Mouse (Mus musculus): ENCODE measurements around the gene Ttc37.

Gene Ttc37

GRCm38 (mm10) chr13:76098493-76099303 is at the start of gene Ttc37, which contains the start of gene Arsk:
Ttc37 (plus strand) TSS chr13:76098734.
Arsk (minus strand) TSS chr13:76098660.
- peak; percentile 94 to 95 for DNase-seq (ENCODE audit: low spot score in 2 of 2)

DNA sequence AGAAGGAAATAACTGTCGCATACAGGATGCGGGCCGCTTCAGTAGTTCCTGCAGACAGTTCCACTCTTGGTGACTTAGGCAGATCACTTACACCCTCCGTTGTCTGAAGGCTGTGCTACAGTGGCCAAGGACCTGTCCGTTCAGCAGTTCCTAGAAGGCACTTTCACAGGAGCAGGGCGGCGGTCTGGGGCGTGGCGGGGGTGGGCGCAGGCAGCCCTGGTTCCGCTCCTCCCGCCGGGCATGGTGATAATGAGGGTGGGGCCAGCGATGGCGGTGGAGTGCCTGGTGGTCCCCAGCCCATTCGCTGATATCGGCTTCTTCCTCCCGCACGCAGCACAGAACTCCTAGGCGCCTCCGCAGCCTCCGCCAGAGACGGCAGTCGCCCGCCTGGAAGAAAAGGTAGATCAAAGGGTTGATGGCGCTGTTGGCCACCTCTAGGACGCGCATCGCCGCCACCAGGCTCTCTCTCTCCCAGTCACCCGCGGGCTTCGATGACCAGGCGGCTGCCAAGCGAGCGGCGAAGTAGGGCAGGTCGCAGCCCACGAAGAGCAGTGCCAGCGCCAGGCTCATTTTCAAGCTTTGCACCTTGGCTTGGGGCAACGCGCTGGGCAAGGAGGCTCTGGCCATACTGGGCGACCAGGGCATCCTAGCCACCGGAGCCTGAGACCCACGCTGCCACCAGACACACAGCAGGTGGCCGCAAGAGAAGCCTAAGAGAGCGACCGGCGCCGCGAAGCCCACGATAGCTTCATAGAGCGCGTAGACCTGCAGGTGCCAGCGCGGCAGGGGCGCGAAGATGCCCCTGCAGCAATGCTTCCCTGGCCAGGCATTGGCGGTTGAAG is 42.9 kb upstream of the Ttc37 start:
- peak; percentile 3 to 27 for DNase-seq (ENCODE audit: low spot score in 2 of 2)

GRCm38 (mm10) chr13:76056261-76056724 is 42.2 kb upstream of the Ttc37 start:
- peak; percentile 37 to 43 for DNase-seq (ENCODE audit: low spot score in 2 of 2)

DNA sequence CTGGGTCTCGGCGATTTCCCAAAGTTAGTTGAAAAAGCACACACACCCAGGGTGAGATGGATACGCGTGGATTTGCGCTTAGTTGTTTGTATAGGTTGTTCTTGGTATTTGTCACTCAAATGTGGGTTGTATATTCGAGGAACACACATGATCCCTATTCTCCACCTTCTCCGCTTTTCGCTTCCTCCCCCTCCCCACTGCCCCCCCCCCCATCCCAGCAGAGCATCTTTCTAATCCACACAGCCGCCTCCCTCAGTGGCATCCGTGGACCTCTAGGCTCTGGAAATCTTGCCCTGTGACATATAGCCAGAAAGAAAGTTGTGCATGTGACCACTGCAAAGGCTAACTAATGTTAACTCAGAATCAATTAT is 41.7 kb upstream of the Ttc37 start, which contains the start of gene Gpr150:
Gpr150 (minus strand) TSS at position 101 of the 371 bp plus-strand sequence.
- DNase-seq (ENCODE audit: low spot score in 2 of 2) = no peak

GRCm38 (mm10) chr13:76057267-76058069 is 41.1 kb upstream of the Ttc37 start:
- DNase-seq (ENCODE audit: low spot score in 2 of 2) = no peak

GRCm38 (mm10) chr13:76059591-76059990 is 38.9 kb upstream of the Ttc37 start:
- no peak for DNase-seq (ENCODE audit: low spot score in 2 of 2)

- DNase-seq (ENCODE audit: low spot score in 2 of 2) = no peak
Measured at GRCm38 (mm10) chr13:76062126-76062525, 36.4 kb upstream of the Ttc37 start.

DNA sequence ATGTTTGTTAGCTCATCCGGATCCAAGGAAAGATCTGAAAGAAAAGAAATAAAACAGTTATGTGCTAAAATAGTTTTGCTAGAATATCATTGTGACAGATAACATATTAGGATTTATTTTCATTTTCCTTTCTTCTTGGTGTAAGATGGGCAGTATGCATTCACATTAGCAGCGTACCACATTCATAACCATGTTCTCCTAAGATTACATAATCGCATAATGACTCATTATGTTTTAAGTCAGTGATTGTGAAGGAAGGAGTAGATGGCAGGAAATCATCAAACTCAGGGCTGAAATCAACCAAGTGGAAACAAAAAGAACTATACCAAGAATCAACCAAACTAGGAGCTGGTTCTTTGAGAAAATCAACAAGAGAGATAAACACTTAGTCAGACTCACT is 36.0 kb upstream of the Ttc37 start:
- no peak for DNase-seq (ENCODE audit: low spot score in 2 of 2)

DNA sequence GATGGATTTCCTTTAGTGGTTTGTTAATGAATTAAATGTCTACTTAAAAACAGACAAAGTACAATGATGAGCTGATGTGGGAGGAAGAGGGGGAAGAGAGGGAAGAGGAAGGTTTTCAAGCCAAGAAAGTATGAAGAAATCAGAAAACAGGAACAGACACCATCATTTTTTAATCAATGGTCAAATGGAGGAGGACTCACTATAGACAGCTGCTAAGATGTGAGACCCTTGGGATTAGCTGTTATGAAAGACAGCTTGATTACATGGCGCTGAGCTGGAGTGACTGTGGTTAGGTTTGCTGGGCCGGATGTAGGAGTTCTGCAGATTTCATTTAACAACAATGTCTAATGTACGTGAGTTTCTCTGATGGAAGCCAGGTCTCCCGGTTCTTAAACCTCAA is 35.0 kb upstream of the Ttc37 start:
- DNase-seq (ENCODE audit: low spot score in 2 of 2) = no peak

GRCm38 (mm10) chr13:76064363-76064945 is 34.1 kb upstream of the Ttc37 start:
- no peak for DNase-seq (ENCODE audit: low spot score in 2 of 2)

- DNase-seq (ENCODE audit: low spot score in 2 of 2) = no peak
Measured at GRCm38 (mm10) chr13:76074323-76074722, 24.2 kb upstream of the Ttc37 start.

DNA sequence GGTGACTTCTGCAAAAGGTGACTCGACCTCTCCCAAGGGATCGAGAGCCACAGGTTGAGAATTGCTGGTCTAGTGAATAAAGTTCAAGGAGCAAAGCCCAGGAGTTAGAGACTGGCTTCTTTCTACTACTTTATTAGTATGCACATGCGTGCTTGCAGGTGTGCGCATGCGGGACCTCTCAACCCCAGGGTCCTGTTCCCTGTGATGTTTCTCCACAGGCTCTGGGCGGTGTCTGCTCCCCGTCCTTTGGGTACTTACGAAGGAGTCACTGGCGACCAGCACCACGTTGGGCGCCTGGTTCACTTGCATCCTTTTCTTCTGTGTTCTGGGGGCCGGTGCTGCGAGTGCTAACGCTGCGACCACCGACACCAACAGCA is 430 bp upstream of the Ttc37 start:
- no peak for DNase-seq (ENCODE audit: low spot score in 2 of 2)

GRCm38 (mm10) chr13:76101989-76102388 is 3.5 kb downstream of the Ttc37 start:
- no peak for DNase-seq (ENCODE audit: low spot score in 2 of 2)

GRCm38 (mm10) chr13:76109069-76109824 is 10.7 kb downstream of the Ttc37 start:
- DNase-seq (ENCODE audit: low spot score in 2 of 2) = no peak

GRCm38 (mm10) chr13:76128799-76129198 is 30.3 kb downstream of the Ttc37 start:
- no peak for DNase-seq (ENCODE audit: low spot score in 2 of 2)

- no peak for DNase-seq (ENCODE audit: low spot score in 2 of 2)
Measured at GRCm38 (mm10) chr13:76132415-76132814, 33.9 kb downstream of the Ttc37 start.

DNA sequence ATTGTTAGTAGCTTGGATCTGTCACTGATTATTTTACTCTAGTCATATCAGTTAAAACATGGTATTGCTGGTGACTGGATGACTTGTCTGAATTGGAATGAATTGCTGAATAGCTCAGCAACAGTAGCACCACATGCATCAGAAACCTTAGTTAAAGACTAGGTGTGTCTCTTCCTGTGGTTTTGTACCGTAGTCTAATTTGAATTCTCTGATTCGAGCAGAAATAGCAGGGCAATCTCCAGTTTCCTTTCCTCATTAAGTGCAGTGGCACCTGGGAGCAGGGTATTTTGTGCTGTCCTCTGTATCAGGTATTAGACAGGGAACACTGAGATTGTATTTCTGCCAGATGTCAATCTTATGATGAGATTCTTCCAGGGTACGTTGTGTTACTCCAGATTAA is 40.3 kb downstream of the Ttc37 start:
- no peak for DNase-seq (ENCODE audit: low spot score in 2 of 2)

DNA sequence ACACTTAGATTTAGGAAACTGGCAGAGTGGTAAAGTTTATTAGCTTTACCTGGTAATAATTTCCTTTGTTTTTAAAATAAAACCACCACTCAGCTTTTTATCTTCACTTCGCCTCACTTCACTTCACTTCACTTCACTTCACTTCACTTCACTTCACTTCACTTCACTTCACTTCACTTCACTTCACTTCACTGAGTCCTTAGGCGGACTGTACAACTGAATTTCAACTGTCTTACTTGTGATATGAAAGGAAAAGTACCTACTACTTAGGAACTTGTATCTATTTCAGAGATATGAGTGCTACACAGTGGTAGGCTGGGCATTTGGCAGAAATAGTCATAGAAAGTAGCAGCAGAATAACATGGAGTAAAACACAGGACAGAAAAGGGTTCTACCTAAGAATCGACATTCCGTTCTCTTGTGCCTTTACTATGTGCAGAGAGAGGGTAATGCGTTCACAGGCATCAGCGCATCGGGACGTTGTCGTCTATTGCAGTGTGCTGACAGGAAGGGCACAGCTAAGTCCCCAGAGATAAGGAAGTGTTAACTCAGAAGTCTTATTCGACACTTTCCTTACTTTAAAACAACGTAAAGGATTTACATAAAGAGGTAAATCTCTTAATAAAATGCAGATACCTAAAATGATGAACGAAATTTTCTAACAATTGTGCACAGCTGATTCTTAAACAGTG is 42.7 kb downstream of the Ttc37 start:
- no peak for DNase-seq (ENCODE audit: low spot score in 2 of 2)

DNA sequence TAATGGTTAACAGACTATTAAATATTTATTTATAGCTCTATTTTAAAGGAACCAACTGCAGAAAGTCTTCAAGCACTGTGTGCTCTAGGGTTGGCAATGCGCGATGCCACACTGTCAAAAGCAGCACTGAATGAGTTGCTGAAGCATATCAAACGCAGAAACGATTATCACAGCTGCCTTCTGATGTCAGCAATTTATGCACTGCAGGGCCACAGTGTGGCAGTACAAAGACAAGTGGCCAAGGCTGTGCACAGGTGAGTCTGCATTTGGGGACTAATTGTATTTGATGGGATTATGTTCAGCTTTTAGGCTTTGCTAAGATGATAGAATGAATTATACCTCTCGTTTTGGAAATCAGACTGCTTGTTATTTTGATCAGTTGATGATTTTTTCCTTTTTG is 51.9 kb downstream of the Ttc37 start:
- DNase-seq (ENCODE audit: low spot score in 2 of 2) = no peak

DNA sequence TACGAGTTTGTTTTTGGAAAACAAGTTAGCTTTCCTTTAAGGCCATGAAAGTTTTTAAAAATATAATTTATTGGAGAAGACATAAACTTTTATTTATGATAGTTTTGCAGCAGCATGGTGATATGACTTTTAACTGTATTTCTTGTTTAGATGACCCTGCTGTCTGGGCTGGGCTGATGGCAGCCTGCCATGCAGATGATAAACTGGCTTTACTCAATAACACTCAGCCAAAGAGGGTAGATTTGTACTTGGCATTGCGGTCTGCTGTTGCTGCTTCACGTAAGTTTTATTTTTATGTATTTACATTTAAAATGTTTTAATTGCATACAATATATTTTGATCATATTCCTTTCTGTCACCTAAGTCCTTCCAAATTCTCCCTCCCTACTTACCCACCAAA is 58.6 kb downstream of the Ttc37 start:
- DNase-seq (ENCODE audit: low spot score in 2 of 2) = peak in 1 of 2 experiments; percentile 5
